Mouse (Mus musculus) hindbrain, embryonic 12.5 days (tissue): ENCODE results near the gene Fcmr. TPM values are rescaled to one million over a fixed set of nuclear protein-coding genes. Genes with fewer than 3 reads are reported as not detected.

Experiments
- ATAC-seq: fragments of 200-750 bp; cut with Nextera tagmentation; 2 replicates; pipeline ENCODE4 v1.8.0; 2017; ENCODE audit warnings: moderate TSS enrichment; ENCODE audit not compliant: low FRiP score
- H3K27ac ChIP-seq: fragments of 300-500 bp; sonication (generic); 2 replicates; pipeline ENCODE4 v1.5.1; 2016; ENCODE audit warnings: mild to moderate bottlenecking
- H3K27me3 ChIP-seq: fragments of 300-500 bp; sonication (generic); 2 replicates; pipeline ENCODE4 v1.6.1; 2016; ENCODE audit warnings: mild to moderate bottlenecking
- H3K36me3 ChIP-seq: fragments of 300-500 bp; sonication (generic); 2 replicates; pipeline ENCODE4 v1.6.1; 2016; ENCODE audit warnings: mild to moderate bottlenecking
- H3K4me1 ChIP-seq: fragments of 300-500 bp; sonication (generic); 2 replicates; pipeline ENCODE4 v1.6.1; 2016
- H3K4me2 ChIP-seq: fragments of 300-500 bp; sonication (generic); replicated peaks from 2 replicates; pipeline ENCODE4 v1.6.1; 2016; ENCODE audit warnings: mild to moderate bottlenecking
- H3K4me3 ChIP-seq: fragments of 300-500 bp; sonication (generic); 2 replicates; pipeline ENCODE4 v1.5.1; 2016; ENCODE audit warnings: mild to moderate bottlenecking
- H3K9ac ChIP-seq: fragments of 300-500 bp; sonication (generic); 2 replicates; pipeline ENCODE4 v1.6.1; 2016; ENCODE audit warnings: mild to moderate bottlenecking, moderate library complexity
- H3K9me3 ChIP-seq: fragments of 300-500 bp; sonication (generic); replicated peaks from 2 replicates; pipeline ENCODE4 v1.6.1; 2016; ENCODE audit warnings: mild to moderate bottlenecking
- WGBS: fragments of 180-500 bp; shearing (Covaris S2); methylation state at CpG from one replicate; pipeline ENCODE4 v1.1.7; 2016; 5-methylcytosine and 5-hydroxymethylcytosine counted together
- polyA plus RNA-seq: library from polyadenylated mRNA; unstranded; fragments of >200 nt; fragmentation: Nextera tagmentation; extraction: Ambion mirVana; gene quantifications from 2 replicates; pipeline ENCODE4 v1.2.1, GENCODE M21; 2016

Gene Fcmr
- not detected in 2 replicates for polyA plus RNA-seq

DNA sequence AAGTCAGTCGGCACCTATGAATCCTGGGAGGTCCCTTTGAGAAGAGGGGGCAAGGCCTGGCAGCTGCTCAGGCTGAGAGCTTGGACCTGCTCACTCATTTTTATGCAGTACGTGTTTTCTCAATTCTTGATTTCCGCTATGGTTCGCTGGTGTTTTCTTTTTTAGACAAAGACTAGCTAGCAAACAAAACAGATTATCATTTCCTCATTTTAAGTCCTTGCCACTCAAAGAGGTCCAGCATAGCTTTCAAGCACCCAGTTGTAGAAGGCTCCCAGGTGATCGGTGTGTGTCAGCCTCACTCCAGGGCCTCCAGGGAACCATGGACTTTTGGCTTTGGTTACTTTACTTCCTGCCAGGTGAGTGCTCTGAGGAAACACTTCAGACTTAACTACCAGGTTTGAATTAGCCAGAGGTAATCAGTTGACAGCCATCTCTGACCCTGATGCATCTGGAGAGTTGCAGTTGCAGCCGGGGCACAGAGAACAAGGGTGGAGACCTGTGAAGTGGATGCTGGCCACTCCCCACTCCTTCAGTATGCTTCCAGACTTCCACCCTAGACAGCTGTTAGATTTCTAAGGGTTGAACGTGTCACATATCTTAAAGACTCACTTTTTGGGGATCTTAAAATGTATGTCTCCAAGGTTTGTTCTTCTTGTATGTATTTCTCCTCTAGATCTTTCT lies at the start of gene Fcmr:
TSS of gene Fcmr (plus strand) at position 129 of the 681 bp plus-strand sequence.
- Histone ChIP-seq H3K9me3 (no peaks in the 10 kb centered on the region), H3K27me3 (no peaks in the 10 kb centered on the region), H3K36me3 (no peaks in the 10 kb centered on the region), H3K4me1 (no peaks in the 10 kb centered on the region), H3K27ac (no peak within 1 kb of the TSS), H3K4me2 (no peak within 1 kb of the TSS), H3K4me3 (no peak within 1 kb of the TSS), H3K9ac (no peak within 1 kb of the TSS)
- WGBS, result 79% methylated on average over 7 of the region's 7 CpGs
- no peak for ATAC-seq

DNA sequence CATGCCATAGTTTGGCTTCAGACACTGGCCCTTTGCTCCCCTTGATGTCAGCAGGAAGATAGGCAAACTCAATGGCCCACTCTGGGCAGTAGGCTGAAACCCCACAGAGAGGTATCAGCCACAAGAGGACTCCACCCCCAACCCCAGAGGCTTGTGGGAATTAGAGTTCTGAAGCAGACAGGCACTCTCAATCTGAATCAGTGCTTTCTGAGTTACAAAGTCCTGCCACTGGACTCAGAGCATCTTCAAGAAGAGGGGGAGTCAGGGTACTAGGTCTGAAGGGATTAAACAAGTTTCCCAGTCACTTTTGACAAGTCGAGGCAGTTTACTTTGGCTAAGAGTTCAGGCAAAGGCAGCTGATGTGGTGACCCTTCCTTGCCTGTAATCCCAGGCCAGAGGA lies 45.7 kb upstream of the Fcmr start:
- no peak overlapping the region for H3K9ac ChIP-seq
- no peak for ATAC-seq
- H3K4me1 ChIP-seq, result no peaks in the 10 kb centered on the region
- H3K27me3 ChIP-seq, result no peaks in the 10 kb centered on the region
- H3K4me2 ChIP-seq, result no peak overlapping the region
- H3K4me3 ChIP-seq, result no peak overlapping the region
- H3K9me3 ChIP-seq, result no peaks in the 10 kb centered on the region
- H3K27ac ChIP-seq, result no peak overlapping the region
- 89% methylated on average over 1 of the region's 1 CpGs for WGBS
- no peaks in the 10 kb centered on the region for H3K36me3 ChIP-seq

GRCm38 (mm10) chr1:130820316-130821148 lies 44.9 kb upstream of the Fcmr start:
- Histone ChIP-seq H3K27ac (no peak overlapping the region), H3K9me3 (no peaks in the 10 kb centered on the region), H3K4me1 (no peaks in the 10 kb centered on the region), H3K9ac (no peak overlapping the region), H3K36me3 (no peaks in the 10 kb centered on the region), H3K4me2 (no peak overlapping the region), H3K4me3 (no peak overlapping the region), H3K27me3 (no peaks in the 10 kb centered on the region)
- WGBS, result 85% methylated on average over 7 of the region's 7 CpGs
- ATAC-seq, result no peak

DNA sequence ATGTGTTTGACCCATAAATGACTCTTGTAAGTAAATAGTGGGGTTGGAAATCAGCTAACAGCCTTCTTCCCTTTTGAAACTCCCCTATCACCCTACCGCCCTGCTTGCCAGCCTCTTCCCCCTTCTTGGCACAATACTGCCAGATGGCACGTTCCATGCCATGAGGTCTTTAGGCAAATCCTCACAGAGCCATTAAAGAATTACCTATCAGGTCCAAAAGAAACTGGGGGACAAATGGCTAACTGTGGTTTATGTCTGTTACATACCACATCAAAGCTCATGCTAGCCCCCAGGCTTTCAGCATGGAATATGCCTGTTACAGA lies 44.4 kb upstream of the Fcmr start:
- no peak for ATAC-seq
- no peaks in the 10 kb centered on the region for H3K36me3 ChIP-seq
- no peak overlapping the region for H3K27ac ChIP-seq
- H3K27me3 ChIP-seq, result no peaks in the 10 kb centered on the region
- no peak overlapping the region for H3K4me3 ChIP-seq
- H3K9me3 ChIP-seq, result no peaks in the 10 kb centered on the region
- H3K4me1 ChIP-seq, result no peaks in the 10 kb centered on the region
- H3K9ac ChIP-seq, result no peak overlapping the region
- 87% methylated on average over 2 of the region's 2 CpGs for WGBS
- H3K4me2 ChIP-seq, result no peak overlapping the region

DNA sequence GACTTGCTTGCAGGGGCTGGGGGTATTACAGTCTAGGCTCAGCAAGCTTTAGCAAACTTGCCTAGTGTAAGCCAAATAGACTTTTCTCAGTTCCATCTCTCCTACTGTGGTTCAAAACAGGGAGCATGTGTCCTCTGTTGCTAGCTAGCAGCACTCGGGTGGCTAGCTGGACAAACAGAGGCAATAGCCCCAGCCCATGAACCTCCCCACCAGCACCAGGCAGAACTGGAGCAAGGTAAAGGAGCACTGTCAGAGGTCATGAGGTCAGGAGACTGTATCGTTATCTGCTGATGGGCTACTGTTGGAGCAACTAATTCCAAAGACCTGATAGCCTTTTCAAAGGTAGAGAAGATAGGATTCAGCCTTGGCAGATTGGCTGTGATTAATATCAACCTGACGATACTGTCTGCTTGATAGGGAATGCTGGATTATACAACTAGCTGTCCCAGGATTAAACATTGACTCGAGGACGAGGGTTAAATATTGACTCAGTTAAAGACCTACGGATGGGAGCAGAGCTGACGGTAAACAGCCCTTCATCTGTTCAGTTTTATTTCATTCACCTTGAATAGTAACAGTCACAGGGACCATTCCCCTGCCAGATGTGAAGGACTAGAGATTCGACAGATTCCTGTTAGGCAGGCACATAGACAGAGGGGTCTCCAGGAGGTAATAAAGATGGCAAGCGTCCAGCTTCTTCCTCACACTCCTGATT lies 43.4 kb upstream of the Fcmr start:
- Histone ChIP-seq H3K4me3 (no peak overlapping the region), H3K27ac (no peak overlapping the region), H3K9ac (no peak overlapping the region), H3K27me3 (no peaks in the 10 kb centered on the region), H3K9me3 (no peaks in the 10 kb centered on the region), H3K4me2 (no peak overlapping the region), H3K36me3 (no peaks in the 10 kb centered on the region), H3K4me1 (no peaks in the 10 kb centered on the region)
- WGBS, result 85% methylated on average over 9 of the region's 9 CpGs
- ATAC-seq, result no peak

DNA sequence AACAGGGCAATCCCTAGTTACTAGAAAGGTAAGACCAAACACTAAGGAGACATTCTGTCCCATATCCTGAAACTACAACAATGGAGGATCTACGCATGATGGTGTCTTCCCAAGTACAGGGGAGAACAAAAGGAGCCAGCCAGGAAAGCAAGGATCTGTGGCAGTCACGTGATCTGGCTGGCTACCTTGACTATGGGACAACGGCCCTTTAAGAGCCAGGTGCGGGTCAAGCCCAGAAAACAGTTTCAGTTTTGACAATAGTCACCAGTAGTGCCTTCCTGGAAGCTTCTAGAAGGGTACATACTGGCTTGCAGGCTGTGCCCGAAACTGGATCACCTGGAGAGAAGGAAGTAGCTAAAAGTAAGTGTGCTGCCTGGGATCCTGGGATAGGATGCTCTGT lies 39.0 kb upstream of the Fcmr start, which contains the start of gene Pigr:
TSS of gene Pigr (plus strand) at position 237 of the 400 bp plus-strand sequence.
- WGBS, result 90% methylated on average over 5 of the region's 5 CpGs
- Histone ChIP-seq H3K4me2 (no peak within 1 kb of the TSS), H3K9me3 (no peaks in the 10 kb centered on the region)

DNA sequence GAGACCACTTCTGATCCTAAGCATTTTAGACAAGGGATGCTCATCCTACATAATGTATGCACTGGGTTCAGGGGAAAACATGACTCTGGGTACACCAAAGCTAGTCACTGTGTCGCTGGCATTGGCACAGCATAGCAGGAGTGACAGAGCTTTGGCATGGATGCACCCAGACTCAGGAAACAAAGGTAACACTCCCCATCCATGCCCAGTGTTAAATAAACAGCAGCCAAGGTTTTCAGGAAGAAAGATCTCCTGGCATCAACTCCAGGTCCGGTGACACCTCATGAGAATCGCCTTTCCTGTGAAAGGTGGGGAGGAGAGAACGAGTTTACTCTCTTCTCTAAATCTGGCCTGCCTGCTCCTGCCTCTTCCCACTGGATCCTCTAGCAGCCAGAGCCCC lies 36.8 kb upstream of the Fcmr start:
- H3K27ac ChIP-seq, result no peak overlapping the region
- ATAC-seq, result no peak
- H3K36me3 ChIP-seq, result no peaks in the 10 kb centered on the region
- no peak overlapping the region for H3K4me3 ChIP-seq
- 88% methylated on average over 4 of the region's 4 CpGs for WGBS
- H3K9ac ChIP-seq, result no peak overlapping the region
- H3K4me1 ChIP-seq, result no peaks in the 10 kb centered on the region
- no peak overlapping the region for H3K4me2 ChIP-seq
- H3K9me3 ChIP-seq, result no peaks in the 10 kb centered on the region
- no peaks in the 10 kb centered on the region for H3K27me3 ChIP-seq

More for the DNA sequence above, 39.0 kb upstream of the Fcmr start, which contains the start of gene Pigr:
- Histone ChIP-seq H3K4me1 (no peaks in the 10 kb centered on the region), H3K9ac (no peak within 1 kb of the TSS), H3K27me3 (no peaks in the 10 kb centered on the region), H3K27ac (no peak within 1 kb of the TSS), H3K4me3 (no peak within 1 kb of the TSS), H3K36me3 (no peaks in the 10 kb centered on the region)
- ATAC-seq, result no peak

DNA sequence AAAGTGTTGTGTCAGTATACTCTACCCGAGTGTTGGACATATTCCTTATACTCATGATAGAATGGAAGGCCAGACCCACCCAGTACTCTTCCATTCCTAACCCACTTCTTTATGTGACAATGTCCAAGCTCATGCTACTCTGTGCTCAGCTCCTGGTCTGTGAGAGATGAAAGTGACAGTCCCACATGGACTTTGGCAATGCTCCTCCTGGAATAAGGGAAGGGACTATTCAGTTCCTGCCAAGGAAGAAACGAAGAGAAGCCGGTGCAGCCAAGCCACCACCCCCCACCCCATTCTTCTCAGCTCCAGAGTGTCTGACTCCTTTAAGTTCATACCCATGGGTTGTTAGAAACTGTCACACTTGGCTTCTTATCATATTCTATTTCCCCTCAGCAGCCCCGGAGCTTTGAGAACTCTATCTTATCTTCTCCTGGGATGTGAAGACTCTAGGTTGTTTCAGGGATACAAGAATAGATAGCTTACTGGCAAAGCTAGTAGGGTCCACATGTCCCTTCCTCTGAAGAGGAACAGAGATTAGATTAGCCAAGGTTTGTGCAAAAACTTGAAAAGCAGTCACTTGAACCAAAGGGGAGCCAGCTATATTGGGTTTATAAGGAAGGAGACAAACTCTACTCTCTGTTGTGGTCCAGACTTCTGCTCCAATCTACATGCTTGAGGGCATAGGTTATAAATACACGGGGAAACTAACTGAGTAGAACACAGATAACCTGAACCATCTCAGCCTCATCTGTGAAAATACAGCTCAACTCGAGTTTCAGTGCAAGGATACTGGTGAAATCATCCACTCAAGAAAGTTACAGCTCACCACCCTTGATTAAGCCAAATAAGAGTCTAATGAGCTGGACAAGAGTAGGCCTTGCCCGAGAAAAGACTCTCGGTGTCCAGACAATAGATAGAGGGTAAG lies 35.3 kb upstream of the Fcmr start:
- no peaks in the 10 kb centered on the region for H3K9me3 ChIP-seq
- no peaks in the 10 kb centered on the region for H3K27me3 ChIP-seq
- H3K4me2 ChIP-seq, result no peak overlapping the region
- no peak overlapping the region for H3K27ac ChIP-seq
- no peak for ATAC-seq
- H3K36me3 ChIP-seq, result no peaks in the 10 kb centered on the region
- no peaks in the 10 kb centered on the region for H3K4me1 ChIP-seq
- H3K9ac ChIP-seq, result no peak overlapping the region
- WGBS, result 82% methylated on average over 8 of the region's 8 CpGs
- H3K4me3 ChIP-seq, result no peak overlapping the region

DNA sequence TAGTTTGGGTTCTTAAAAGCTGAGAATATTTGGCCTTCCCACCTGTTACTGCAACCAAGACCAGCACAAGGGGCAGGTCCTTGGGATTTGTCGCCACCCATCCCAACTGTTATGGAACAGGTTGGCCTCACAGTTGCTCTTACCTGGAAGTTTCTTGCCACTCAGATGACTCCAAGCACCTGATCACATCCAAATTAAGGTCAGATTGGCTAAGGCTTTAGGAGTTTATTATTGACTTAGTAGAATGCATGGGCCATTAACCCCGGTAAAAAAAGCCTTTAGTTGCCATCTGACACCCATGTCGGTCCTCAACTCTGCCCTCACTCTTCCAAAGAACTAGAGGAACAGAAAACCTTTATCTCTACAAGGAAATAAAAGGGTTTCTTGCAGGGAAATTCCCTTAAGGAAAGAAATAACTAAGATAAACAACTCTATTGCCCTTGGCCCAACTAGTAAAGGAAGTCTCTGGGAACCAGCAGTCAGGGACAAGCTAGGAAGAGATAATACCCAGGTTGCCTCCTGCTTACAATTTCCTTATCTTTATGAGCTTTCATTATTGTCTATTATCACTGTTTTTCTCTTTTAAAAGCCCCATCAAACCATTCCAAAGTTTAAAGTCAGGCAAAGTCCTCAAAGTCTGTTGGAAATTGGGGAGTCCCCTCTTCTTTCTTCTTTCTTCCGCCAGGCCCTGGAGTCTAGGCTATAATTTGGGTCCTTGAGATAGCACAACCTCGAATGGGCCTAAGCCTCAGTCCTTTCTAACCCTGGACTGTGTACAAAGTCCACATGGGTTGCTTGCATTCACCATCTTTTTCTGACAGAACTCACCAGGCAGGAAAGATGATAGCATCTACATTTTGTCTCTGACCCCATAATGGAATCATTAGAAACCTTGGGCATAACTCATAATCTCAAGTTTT lies 33.0 kb upstream of the Fcmr start:
- Histone ChIP-seq H3K27ac (no peak overlapping the region), H3K9me3 (no peaks in the 10 kb centered on the region), H3K4me3 (no peak overlapping the region), H3K4me1 (no peaks in the 10 kb centered on the region), H3K27me3 (no peaks in the 10 kb centered on the region), H3K4me2 (no peak overlapping the region), H3K36me3 (no peaks in the 10 kb centered on the region), H3K9ac (no peak overlapping the region)
- 80% methylated on average over 5 of the region's 5 CpGs for WGBS
- ATAC-seq, result no peak

- H3K4me3 ChIP-seq, result no peak overlapping the region
- H3K36me3 ChIP-seq, result no peaks in the 10 kb centered on the region
- no peak for ATAC-seq
- H3K9me3 ChIP-seq, result no peaks in the 10 kb centered on the region
- H3K4me2 ChIP-seq, result no peak overlapping the region
- 93% methylated on average over 6 of the region's 6 CpGs for WGBS
- no peaks in the 10 kb centered on the region for H3K4me1 ChIP-seq
- no peaks in the 10 kb centered on the region for H3K27me3 ChIP-seq
- no peak overlapping the region for H3K27ac ChIP-seq
- no peak overlapping the region for H3K9ac ChIP-seq
Measured at GRCm38 (mm10) chr1:130835161-130835936, 30.1 kb upstream of the Fcmr start.
